Mouse (Mus musculus): ENCODE results near the gene Prdm5.

Prdm5 gene

GRCm38 (mm10) chr6:65932776-65933175 lies 154.0 kb downstream of the Prdm5 start:
- no peak for DNase-seq (ENCODE audit: low spot score)

GRCm38 (mm10) chr6:65933177-65933576 lies 154.4 kb downstream of the Prdm5 start:
- no peak for DNase-seq (ENCODE audit: low spot score)

GRCm38 (mm10) chr6:65935566-65936281 lies 156.9 kb downstream of the Prdm5 start:
- DNase-seq (ENCODE audit: low spot score) = no peak

- no peak for DNase-seq (ENCODE audit: low spot score)
Measured at GRCm38 (mm10) chr6:65950492-65950891, 171.7 kb downstream of the Prdm5 start.

- DNase-seq (ENCODE audit: low spot score) = no peak
Measured at GRCm38 (mm10) chr6:65952309-65952708, 173.5 kb downstream of the Prdm5 start, which contains the start of gene 4930544G11Rik. Gene 4930544G11Rik, plus strand, starts transcription at chr6:65952609.

GRCm38 (mm10) chr6:65969386-65970111 lies 190.8 kb downstream of the Prdm5 start:
- DNase-seq (ENCODE audit: low spot score) = no peak

GRCm38 (mm10) chr6:65970410-65970809 lies 191.6 kb downstream of the Prdm5 start:
- no peak for DNase-seq (ENCODE audit: low spot score)

Data from ovary, postnatal 10 days (tissue).